Mouse (Mus musculus) yolk sac, embryonic 10.5 days (tissue): Measurements from ENCODE around the gene Scaf1.
A peak's percentile ranks its signal among the peaks of the same experiment; 100 is the strongest.

Experiments
- DNase-seq: peaks from one replicate; pipeline ENCODE4 v3.0.0-alpha.2; 2017; ENCODE audit warnings: low spot score

The Scaf1 gene

DNA sequence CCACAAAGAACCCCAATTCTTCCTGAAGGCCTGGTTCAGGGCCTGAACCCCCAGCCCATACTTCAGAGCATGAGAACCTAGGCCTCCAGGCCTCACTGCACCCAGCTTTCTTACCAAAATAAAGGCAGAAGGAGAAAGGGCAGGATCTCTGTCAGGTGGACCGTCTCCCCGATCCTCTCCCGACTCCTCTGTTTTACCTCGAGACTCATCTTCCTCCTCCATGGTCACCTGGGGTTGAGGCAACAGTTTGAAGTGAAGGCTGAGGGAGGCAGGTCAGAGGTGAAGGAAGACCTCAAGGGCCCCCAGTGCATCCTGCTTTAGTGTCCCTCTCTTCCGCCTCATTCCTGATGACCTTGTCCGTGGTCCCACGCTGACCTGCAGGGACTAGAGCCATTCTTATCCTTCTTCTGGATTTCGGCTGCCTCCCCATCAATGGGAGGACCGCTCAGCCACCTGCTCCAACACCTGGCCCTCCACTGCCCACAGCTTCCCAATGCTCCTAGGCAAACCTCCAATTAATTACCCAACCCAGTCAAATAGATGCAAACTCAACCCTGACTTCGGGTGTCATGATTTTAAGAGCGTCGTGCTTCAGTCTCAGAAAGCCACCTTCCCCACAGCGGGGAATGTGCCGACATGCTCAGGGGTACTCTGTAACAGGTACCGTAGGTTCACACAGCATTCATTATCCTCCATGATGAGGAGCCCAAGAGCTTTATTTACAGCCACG is 2.6 kb downstream of the Scaf1 start:
- DNase-seq, result no peak

DNA sequence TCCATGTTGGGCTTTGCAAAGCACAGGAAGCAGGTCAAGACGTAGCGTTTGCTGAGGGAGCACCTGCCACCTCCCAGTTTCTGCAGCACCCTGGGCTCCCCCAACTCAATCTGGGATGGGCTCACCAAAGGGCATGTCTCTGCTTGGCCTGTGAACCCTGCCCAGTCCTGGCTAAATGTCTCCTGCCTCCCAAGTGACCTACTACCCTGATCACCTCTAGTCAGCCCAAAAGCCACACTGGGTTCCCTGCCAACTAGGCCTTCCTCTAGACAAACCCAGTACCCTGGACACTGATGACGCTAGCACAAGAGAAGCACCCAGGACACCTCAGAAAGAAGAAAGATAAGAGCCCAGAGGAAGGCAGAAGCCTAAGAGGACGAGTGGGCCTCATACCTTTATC is 3.3 kb downstream of the Scaf1 start:
- DNase-seq, result no peak

DNA sequence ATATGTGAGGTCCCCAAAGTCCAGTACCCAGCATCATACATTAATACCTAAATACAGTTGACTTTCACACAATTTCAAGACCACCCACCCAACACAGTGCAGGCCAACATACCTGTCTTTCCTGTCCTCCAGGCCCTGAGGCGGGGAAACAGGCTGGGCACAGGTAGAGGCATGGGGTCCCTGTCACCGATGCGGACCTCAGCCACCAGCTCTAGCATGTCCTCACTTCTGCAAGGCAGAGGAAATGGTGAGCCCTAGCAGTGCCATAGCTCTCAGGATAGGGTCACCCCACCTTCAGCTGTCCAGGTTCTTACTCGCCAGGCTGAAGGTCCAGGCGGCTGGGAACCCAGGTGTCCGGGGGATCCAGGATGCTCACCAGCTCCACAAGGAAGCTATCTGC is 4.2 kb downstream of the Scaf1 start:
- no peak for DNase-seq

GRCm38 (mm10) chr7:45008411-45008810 is 7.8 kb downstream of the Scaf1 start:
- no peak for DNase-seq

- DNase-seq, result no peak
Observed at GRCm38 (mm10) chr7:45007846-45008245, 8.3 kb downstream of the Scaf1 start.

DNA sequence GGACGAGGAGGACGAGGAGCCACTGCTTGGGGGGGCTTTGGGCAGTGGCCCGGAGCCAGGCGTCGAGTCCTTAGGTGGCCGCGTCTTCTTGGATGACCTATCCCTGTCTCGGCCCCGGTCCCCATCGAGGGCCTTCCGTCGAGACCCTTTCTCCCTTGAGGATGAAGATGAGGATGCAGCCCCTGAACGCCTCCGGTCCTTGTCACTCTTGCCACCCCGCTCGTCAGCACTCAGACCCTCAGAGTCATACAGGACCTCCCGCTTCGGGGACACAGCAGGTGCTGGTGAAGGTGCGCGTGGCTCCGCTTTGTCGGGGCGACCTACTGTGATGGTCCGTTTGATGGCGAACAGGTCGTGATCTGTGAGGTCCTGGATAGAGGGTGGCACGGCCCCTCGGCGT is 9.0 kb downstream of the Scaf1 start:
- no peak for DNase-seq

DNA sequence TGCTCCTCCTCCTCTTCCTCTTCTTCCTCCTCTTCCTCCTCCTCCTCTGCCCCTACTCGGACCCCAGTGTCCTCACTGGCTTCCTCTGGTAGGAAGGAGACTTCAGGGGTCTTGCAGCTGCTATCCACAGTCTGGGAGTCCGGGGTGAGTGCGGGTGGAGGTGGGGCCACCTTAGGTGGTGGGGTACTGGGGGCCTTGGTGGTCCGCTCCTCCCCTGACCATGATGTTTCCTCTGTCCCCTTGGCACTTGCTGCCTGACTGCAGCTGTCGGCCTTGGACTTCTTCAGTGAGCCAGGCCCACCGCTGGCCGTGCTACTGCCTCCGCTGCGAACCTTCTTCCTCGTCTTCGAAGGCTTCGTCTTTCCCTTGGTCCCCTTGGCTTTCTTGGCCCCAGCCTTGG is 9.7 kb downstream of the Scaf1 start:
- no peak for DNase-seq

- DNase-seq, result no peak
Observed at GRCm38 (mm10) chr7:45005321-45005992, 10.7 kb downstream of the Scaf1 start.

GRCm38 (mm10) chr7:45004546-45004945 is 11.6 kb downstream of the Scaf1 start:
- DNase-seq, result no peak

GRCm38 (mm10) chr7:45002440-45002839 is 13.7 kb downstream of the Scaf1 start:
- DNase-seq, result no peak

DNA sequence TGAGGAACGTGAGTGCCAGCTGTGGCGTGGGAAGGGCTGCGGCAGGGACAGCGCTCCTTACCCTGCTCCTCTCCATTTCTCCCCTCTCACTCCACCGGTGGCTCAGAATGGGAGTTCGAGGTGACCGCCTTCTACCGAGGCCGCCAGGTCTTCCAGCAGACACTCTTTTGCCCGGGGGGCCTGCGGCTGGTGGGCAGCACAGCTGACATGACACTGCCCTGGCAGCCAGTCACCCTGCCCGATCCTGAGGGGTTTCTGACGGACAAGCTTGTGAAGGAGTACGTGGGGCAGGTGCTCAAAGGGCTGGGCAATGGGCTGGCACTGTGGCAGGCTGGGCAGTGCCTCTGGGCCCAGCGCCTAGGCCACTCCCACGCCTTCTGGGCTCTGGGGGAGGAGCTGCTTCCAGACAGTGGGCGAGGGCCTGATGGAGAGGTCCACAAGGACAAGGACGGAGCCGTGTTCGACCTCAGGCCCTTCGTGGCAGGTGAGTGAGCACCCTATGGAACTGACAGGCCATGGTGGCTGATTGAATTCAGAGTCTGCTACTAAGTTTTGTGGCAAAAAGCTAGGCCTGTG is 15.5 kb downstream of the Scaf1 start:
- no peak for DNase-seq

GRCm38 (mm10) chr7:44999753-45000152 is 16.4 kb downstream of the Scaf1 start:
- no peak for DNase-seq

GRCm38 (mm10) chr7:44998501-44998955 is 17.6 kb downstream of the Scaf1 start, which contains the start of gene Bcl2l12:
Gene Bcl2l12 (minus strand): TSS chr7:44998712.
- peak; percentile 57 for DNase-seq

GRCm38 (mm10) chr7:44997940-44998428 is 18.2 kb downstream of the Scaf1 start:
- no peak for DNase-seq

DNA sequence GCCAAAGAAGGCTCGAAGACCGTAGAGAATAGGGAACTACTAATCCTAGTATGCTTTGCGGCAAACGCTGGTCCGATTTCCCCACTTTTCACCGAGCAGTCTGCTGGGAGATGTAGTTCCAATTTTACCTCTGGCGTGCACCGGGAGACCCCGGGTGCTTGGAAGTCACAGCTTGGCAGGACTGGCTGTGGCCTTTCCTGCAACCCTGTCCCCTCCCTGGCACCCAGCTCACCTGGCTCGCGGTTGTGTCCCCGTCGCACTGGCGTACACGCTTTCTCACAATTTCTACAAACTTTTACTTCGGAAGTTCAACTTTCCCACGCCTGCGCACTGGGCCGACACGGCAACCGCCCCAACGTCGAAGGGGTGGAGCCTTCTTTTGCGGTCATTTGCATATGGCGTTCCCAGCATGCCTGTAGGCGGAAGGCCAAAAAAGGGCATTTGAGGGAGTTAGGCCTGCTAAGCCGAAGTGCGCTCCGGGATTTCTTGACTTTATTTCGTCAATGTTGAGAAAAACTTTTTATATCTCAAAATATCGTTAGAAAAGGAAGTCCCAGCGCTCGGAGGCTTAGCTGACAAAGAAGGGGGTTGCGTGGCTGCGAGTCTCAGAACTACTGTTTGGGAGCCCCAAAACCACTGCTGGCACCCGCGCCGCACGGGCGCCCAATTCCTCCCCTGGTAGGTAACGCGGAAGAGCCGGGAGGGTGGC is 18.8 kb downstream of the Scaf1 start, which contains the start of gene Irf3:
Gene Irf3, plus strand, starts transcription at position 418 of the 709 bp plus-strand sequence.
- DNase-seq, result peak; percentile 97

- DNase-seq, result no peak
Observed at GRCm38 (mm10) chr7:44996672-44997071, 19.5 kb downstream of the Scaf1 start.

DNA sequence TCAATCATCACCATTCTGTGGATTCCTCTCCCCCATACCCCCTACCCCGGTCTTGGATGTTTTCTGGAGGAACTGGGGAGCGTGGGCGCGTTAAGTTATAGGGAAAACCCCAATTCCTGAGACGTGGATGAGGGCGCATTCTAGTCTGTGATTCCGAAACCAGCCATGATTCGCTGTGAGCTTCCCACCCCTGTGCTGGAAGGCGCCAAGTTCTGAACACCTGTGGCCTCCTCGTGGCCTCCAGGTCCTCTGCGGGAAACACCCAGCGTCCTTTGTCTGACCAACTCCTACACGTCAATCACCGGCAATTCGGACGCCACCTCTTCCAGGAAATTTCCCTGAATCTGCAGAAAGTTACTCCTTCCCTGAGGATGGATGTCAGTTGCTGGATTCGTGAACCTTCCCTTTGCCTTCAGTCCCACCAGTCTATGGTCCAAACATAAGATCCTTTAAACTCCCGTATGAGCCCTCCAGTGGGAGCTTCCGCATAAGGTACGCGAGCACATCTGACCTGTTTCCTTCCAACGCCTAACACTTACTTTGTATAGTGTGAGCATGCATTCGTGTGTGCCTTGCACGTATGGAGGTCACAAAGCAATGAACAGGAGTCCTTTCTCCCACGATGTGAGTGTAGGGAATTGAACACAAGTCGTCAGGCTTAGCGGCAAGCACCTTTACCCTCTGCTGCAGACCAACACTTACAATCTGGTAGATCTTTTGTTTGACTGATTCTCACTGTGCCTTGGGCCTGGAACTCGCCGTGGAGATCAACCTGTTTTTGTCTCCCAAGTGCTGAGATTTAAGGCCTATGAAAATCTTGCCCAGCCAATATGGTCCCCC is 29.1 kb downstream of the Scaf1 start:
- DNase-seq, result peak; percentile 90

GRCm38 (mm10) chr7:44986192-44986878 is 29.8 kb downstream of the Scaf1 start, which contains the start of gene Prmt1:
Gene Prmt1 (minus strand): TSS chr7:44986568.
- DNase-seq, result peak; percentile 100

DNA sequence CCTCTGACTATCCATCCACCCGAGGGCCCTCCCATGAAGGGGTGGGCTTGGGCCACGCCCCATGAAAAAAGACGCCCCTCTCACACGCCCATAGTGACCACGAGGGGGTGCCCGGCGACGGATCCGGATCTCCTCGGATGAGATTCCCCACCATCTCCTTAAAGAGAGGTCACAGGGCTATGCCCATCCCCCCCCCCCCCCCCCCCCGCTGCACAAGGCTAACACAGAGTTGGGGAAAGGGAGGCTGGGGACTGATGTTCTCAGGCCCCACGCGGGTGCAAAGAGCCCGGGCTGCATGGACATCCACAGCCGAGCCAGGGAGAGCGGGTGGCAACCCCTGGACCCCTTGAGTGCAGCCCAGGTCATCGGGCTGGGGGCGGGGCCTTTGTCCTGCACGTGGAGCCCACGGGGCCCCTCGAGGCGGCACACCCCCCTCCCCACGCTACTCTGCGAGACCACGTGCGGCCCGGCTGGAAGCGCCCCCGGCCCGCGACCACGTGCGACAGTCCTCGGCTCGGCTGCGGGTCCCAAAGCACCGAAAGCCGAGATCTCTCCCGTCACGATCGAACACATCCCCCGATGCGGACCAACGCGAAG is 30.5 kb downstream of the Scaf1 start:
- peak; percentile 88 for DNase-seq

DNA sequence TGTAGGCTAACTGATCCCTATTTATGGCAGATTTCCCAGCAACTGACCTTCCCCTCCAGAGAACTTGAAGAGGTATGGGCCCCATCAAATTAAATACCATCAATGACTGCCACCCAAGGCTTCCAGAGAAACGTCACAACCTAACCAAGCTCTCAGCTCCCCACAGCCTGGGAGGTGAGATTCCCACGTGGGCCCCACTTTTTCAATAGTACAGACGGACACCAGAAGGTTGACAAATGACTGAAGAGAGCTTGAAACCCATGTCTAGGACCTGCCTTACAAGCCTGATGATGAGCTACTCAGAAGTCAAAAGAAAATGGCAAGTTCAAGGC is 31.4 kb downstream of the Scaf1 start:
- no peak for DNase-seq
